Mouse (Mus musculus): ENCODE measurements around the gene Gm7356.
"Not testable (repeated sequence)": the region's sequence is repeated elsewhere in the genome, so short reads cannot be mapped to it uniquely, and the experiment has no call there.

Gene Gm7356

GRCm38 (mm10) chr17:14003604-14004003 lies at the start of gene Gm7356:
Gene Gm7356, minus strand, starts transcription at chr17:14003704.
- not testable (repeated sequence) for DNase-seq (ENCODE audit: low spot score)

GRCm38 (mm10) chr17:14041880-14042279 lies 38.4 kb upstream of the Gm7356 start:
- not testable (repeated sequence) for DNase-seq (ENCODE audit: low spot score)

GRCm38 (mm10) chr17:14037012-14037411 lies 33.5 kb upstream of the Gm7356 start:
- not testable (repeated sequence) for DNase-seq (ENCODE audit: low spot score)

GRCm38 (mm10) chr17:14036113-14036512 lies 32.6 kb upstream of the Gm7356 start:
- DNase-seq (ENCODE audit: low spot score) = not testable (repeated sequence)

GRCm38 (mm10) chr17:13993425-13993824 lies 10.1 kb downstream of the Gm7356 start:
- DNase-seq (ENCODE audit: low spot score) = not testable (repeated sequence)

GRCm38 (mm10) chr17:13987690-13988089 lies 15.8 kb downstream of the Gm7356 start:
- DNase-seq (ENCODE audit: low spot score) = no peak

- not testable (repeated sequence) for DNase-seq (ENCODE audit: low spot score)
These were observed 32.7 kb downstream of the Gm7356 start for GRCm38 (mm10) chr17:13970796-13971195.

GRCm38 (mm10) chr17:13969917-13970316 lies 33.6 kb downstream of the Gm7356 start:
- not testable (repeated sequence) for DNase-seq (ENCODE audit: low spot score)

GRCm38 (mm10) chr17:13965048-13965447 lies 38.5 kb downstream of the Gm7356 start:
- not testable (repeated sequence) for DNase-seq (ENCODE audit: low spot score)

- not testable (repeated sequence) for DNase-seq (ENCODE audit: low spot score)
These were observed 41.3 kb downstream of the Gm7356 start for GRCm38 (mm10) chr17:13962245-13962644.

- not testable (repeated sequence) for DNase-seq (ENCODE audit: low spot score)
These were observed 45.4 kb downstream of the Gm7356 start for GRCm38 (mm10) chr17:13958129-13958528.

- not testable (repeated sequence) for DNase-seq (ENCODE audit: low spot score)
These were observed 51.9 kb downstream of the Gm7356 start for GRCm38 (mm10) chr17:13951570-13951969.

Data from testis, postnatal 10 days (tissue).